Mouse (Mus musculus): ENCODE results near the gene Rreb1.

Gene Rreb1

GRCm38 (mm10) chr13:37779251-37779667 lies 1.1 kb downstream of the Rreb1 start:
- no peak for DNase-seq (ENCODE audit: low spot score)

GRCm38 (mm10) chr13:37781557-37781956 lies 3.4 kb downstream of the Rreb1 start:
- no peak for DNase-seq (ENCODE audit: low spot score)

- no peak for DNase-seq (ENCODE audit: low spot score)
Observed at GRCm38 (mm10) chr13:37782144-37782543, 3.9 kb downstream of the Rreb1 start.

- DNase-seq (ENCODE audit: low spot score): no peak
Observed at GRCm38 (mm10) chr13:37783676-37784075, 5.5 kb downstream of the Rreb1 start.

- peak; percentile 11 for DNase-seq (ENCODE audit: low spot score)
Observed at GRCm38 (mm10) chr13:37784226-37784625, 6.0 kb downstream of the Rreb1 start.

GRCm38 (mm10) chr13:37792739-37793336 lies 14.6 kb downstream of the Rreb1 start:
- DNase-seq (ENCODE audit: low spot score): no peak

- DNase-seq (ENCODE audit: low spot score): no peak
Observed at GRCm38 (mm10) chr13:37798811-37799210, 20.6 kb downstream of the Rreb1 start.

GRCm38 (mm10) chr13:37799413-37799812 lies 21.2 kb downstream of the Rreb1 start:
- no peak for DNase-seq (ENCODE audit: low spot score)

GRCm38 (mm10) chr13:37801101-37802075 lies 23.2 kb downstream of the Rreb1 start:
- no peak for DNase-seq (ENCODE audit: low spot score)

- no peak for DNase-seq (ENCODE audit: low spot score)
Observed at GRCm38 (mm10) chr13:37802246-37803003, 24.2 kb downstream of the Rreb1 start.

GRCm38 (mm10) chr13:37803244-37803643 lies 25.0 kb downstream of the Rreb1 start:
- no peak for DNase-seq (ENCODE audit: low spot score)

- DNase-seq (ENCODE audit: low spot score): no peak
Observed at GRCm38 (mm10) chr13:37804023-37804422, 25.8 kb downstream of the Rreb1 start.

GRCm38 (mm10) chr13:37815001-37815400 lies 36.8 kb downstream of the Rreb1 start:
- peak; percentile 27 for DNase-seq (ENCODE audit: low spot score)

GRCm38 (mm10) chr13:37816736-37817135 lies 38.5 kb downstream of the Rreb1 start:
- DNase-seq (ENCODE audit: low spot score): no peak

- DNase-seq (ENCODE audit: low spot score): peak; percentile 10
Observed at GRCm38 (mm10) chr13:37821413-37821812, 43.2 kb downstream of the Rreb1 start.

GRCm38 (mm10) chr13:37824331-37824920 lies 46.2 kb downstream of the Rreb1 start:
- no peak for DNase-seq (ENCODE audit: low spot score)

- no peak for DNase-seq (ENCODE audit: low spot score)
Observed at GRCm38 (mm10) chr13:37824956-37825645, 46.9 kb downstream of the Rreb1 start.

- DNase-seq (ENCODE audit: low spot score): peak; percentile 72
Observed at GRCm38 (mm10) chr13:37825646-37826280, 47.6 kb downstream of the Rreb1 start.

- DNase-seq (ENCODE audit: low spot score): peak; percentile 63
Observed at GRCm38 (mm10) chr13:37826281-37826993, 48.2 kb downstream of the Rreb1 start.

- no peak for DNase-seq (ENCODE audit: low spot score)
Observed at GRCm38 (mm10) chr13:37826994-37827262, 48.7 kb downstream of the Rreb1 start.
